Mouse (Mus musculus) telencephalon, adult 2 months (tissue): ENCODE data around the gene Fev.

Experiments
- DNase-seq: peaks from one replicate; pipeline ENCODE4 v3.0.0-alpha.2; 2011; ENCODE audit warnings: low read depth, low spot score

The Fev gene

DNA sequence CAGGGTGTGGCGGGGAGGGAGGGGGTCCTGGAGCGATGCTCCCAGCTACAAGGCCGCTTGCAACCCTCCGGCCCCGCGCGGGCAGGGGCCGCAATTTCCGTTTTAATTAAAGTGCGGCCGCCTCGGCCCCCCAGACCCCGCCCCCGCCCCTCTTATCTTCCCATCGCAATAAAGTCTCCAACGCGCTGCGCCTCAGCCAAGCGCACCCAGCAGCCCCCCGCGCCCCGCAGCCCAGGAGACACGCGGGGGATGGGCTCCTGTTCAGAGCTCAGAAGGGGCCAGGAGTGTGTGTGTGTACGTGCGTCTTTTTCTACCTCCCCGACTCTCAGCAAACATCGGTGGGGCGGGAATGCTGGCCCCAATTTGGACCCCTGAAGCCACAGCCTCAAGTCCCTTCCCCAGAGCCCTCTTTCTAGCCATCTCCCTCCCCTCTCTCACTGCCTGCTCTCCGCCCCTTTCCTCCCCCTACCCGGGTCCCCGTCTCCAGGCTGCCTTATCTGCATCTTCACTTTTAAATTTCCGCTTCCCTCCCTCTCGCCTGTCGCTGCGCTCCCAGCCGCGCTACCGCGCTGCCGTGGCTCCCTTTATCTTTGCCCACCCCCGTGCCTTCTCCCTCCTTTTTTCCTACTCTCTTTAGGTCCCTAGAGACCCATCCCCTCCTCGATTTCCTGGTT, at the start of gene Fev:
Gene Fev (minus strand): TSS at position 51 of the 674 bp plus-strand sequence.
- no peak for DNase-seq

DNA sequence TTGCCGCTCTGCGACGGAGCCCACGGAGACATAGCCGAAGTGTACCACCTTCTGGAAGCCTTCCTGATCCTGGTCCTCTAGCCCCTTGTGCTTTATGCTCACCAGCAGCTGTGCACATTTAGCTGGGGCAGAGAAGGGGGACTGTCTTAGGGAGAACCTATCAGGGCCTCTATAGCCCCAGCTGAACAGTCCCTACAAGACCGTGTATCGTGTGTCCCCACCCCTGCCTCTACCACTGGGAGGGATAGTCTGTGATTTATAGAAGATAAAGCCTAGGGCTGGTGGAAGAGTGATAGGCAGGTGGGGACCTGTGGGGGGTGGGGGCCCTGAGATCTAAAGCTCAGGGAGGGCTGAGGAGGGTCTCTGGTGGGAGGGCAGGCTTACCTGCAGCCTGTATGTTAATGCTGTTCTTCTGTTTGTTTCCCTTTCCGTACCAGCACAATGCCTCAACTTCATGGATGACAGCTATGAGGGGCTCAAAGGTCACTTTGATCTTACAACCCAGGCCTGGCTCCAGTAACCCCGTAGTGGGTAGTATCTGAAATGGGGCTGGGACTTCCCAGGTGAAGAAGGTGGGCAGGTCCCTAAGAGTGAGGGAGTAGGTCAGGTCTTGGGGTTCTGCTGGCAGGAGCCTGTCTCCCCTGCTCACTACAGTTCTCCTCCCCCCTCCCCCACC, 42.5 kb upstream of the Fev start:
- no peak for DNase-seq

DNA sequence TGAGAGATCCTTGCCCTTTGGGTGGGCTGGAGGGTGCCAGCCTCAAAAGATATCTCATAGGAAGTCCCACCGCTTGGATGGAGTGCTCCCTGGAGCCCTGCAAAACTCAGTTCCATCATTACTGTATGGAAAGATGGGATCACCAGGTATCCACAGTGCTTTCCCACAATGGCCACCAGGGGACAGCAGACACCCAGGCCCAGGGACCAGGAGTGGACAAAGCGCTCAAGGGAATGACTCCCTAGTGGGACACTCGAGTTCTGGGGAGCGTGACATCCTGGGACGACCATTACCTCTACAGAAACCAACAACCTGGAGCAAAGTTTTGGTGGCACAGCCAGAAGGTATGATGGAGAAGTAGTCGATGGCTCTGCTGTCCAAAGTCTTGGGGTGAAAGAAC, 41.5 kb upstream of the Fev start:
- no peak for DNase-seq

DNA sequence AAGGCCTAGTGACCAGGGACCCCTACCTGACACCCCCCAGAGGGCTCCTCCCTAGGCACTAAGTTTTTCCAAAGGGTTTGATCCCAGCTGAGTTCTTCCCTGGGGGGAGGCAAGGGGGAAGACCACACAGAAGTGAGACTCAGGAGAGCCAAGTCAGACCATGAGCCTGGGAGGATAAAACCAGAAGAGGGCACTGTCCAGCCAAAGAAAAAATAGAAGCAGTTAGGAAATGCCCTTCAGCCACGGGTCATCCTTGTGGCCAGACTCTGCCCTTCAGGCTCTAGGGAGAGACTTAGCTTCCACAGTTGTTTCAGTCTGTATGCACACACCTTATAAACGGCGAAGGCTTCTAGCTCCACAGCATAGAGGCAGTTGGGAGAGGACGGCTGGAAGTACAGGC, 39.2 kb upstream of the Fev start:
- DNase-seq, result no peak

DNA sequence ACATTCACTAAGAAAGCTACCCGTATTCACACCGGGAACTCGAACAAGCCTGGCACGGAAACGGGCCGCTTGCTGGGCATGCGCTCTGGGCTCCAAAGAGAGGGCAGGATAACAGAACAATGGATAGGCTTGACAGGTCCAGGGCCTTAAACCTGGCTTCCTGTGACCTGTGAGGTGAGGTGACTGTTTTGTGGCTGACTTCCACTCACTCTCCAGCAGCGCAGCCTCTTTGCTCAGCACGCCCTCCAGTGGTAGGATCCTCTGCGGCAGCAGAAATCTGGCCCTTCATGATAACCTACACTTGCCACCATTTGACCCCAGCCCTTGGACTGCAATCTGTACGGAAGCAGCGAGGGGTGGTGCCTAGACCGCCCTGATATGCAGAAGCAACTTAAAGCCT, 30.5 kb upstream of the Fev start:
- no peak for DNase-seq

DNA sequence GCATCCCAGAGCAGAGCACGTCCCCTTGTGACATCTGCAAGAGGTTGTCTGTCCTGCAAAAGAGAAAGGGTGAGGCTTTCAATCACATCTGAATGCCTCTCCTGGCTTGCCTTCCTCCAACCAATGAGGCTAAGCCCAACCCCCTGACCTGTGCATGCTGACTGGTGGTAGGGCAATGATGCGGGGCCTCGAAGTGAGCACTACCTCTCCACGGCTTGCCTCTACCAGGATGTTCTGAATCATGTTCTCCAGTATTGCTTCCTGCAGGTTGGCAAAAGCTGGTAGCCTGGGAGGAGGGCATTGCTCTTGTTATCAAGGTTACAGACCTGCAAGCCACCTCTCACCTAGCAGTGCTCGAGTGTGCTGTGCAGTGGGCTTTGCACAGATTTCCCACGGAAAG, 17.0 kb upstream of the Fev start:
- no peak for DNase-seq

DNA sequence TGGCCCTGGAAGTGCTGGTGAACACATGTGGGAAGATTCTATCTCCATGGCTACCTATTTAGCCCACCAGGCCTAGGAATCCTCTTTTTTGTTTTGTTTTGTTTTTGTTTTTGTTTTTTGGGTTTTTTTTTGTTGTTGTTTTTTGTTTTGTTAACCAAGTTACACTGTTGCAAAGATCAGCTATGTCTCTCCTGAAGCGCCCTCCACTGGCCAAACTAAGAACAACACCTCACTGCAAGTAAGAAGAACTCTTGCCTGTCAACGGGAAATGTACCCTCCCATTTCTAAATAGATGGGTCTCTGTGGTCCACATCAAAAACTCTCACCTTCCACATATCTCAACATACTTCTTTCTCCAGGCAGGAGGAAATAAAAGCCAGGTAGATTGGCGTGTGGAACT, 16.5 kb upstream of the Fev start:
- peak; percentile 40 for DNase-seq

DNA sequence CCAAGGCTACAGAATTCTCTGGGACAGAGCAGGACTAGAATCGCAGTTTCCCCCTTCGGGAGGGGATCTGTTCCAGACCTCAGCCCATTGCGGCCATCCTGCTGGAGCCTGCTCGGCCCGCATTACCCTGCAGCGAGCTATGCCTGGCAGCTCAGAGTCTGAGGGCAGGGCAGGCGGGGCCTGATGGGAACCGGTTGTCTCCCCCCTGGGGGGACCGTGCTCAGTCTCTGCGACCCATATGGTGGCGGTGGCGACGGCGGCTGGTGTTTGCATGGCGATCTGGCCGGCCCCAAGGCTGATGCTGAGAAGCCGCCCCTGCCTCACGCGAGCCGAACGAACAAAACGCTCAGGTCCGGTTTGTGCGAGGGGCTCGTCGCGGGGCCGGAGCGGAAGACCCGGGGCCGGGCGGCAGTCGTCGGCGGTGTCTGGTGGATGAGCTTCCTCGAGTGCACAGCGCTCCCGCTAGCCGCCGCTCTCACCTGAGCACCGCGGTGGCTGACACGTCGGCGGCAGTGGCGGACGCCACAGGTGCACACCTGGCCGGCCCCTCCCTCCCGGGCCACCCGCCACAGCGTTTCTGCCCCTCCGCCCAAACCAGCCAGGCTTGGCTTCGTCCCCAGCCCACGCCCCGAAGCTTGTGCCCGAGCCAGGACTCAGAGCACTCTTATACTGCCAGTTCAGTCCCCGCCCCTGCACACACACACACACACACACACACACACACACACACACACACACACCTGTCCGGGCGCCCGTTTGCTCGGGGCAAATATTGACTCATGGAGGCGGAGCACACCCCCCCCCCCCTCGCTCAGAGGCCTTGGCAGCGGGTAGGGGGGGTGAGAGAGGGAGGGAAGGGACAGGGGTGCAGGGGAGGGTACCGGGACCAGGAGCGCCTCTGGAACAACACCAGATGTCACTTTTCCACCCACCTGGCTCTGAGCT, 15.4 kb upstream of the Fev start:
- no peak for DNase-seq

DNA sequence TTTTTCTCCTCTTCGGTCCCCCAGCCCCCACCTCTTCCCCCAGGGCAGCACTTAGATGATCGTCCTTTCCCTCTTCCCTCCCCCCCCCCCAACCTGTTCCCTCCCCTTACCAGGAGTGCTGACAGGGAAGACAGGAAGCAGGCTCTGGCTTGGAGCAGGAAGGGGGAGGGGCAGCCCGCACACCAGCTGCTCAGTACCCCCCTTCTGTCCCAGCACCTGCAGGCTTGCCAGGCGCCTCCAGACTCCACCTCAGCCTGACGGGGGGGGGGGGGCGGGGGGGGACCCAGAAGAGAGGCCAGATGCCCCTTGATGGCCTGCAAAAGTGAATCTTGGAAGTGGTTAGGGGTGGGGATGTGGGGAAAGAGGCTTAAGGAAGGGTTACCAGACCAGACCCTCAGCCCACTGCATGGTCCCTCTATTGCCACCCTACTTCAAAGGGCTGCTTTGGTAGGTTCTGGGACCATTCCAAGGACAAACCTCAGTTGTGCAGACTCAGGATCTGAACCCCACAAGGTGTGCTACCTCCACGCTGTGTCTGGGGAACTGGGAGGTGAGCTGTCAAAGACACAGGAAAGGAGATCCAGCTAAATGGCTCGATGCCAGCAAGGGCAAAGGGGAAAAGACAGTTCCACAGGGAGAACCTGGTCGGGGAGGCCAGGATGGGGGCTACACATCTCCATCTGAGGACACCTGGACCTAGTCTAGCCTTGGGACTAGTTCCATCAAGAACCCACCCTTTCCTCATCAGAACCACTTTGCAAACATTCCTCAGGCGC, 13.6 kb upstream of the Fev start:
- DNase-seq, result no peak

DNA sequence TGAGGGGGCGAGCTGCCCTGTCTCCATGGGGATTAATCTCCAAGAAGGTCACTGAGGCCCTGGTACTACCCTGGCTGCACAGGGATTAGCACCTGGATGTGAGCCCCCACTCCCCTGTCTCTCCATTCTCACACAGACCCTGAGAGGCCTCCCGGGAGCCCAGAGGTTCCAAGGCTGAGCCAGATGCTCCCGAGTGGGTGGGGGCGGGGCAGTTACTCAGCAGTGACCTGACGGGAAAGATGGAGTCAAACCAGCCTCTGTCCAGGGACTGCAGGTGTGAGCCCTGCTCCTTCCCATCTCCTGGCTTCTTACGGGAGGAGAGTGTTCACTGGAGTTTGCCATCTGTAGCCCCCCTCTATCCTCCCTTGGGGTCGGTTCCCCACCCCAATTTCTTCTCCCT, 12.8 kb upstream of the Fev start:
- no peak for DNase-seq

DNA sequence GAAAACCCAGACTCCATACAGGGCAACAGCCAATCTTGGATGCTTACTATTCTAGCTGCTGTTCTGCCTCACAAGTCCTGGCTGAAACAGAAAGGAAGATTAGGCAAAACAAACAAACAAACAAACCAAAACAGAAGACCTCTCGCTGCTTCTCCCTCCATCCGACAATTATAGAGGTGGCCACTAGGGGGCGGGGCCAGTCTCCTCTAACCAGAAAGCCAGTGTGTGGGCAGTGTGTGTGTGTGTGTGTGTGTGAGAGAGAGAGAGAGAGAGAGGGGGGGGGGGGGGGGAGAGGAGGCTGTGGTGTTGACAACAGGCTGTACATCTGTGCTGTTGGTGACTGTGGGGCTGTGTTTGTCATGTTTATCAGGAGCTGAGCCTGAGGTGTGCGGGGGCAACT, 9.7 kb upstream of the Fev start:
- peak; percentile 33 for DNase-seq

DNA sequence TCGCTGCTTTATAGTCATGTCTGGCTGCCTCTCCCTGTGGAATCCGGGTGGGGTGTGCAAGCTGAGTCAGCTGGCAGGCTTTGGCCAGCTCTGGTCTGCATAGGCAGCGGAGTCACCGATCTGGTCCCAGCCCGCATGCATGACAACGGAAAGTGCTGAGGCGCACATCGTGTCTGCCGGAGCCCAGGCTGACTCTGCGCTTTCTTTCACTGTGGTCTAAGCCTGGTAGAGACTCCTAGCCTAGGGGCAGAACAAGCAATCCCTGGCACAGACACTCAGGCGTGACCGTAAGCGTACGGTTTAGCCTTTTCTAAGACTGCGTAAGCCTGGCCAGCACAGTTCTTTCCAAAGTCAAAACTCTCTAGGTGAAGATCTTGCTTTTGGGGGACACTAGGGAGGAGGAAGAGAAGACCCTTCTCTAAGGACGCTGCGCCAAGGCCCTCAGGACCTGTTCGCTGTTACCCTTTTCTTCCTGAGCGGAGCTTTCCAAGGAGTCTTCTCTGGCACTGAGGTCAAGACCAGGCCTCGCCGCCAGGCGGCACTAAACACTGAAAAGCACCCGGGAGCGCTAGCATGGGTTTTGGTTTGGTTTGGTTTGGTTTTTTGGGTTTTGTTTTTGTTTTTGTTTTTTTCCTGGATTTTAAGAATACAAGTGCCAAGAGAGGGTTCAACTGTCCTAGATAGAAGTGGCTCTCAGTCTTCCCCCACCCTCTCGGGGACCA, 8.1 kb upstream of the Fev start, which contains the start of gene Cryba2:
Gene Cryba2 (minus strand): TSS at position 10 of the 722 bp plus-strand sequence.
- no peak for DNase-seq

DNA sequence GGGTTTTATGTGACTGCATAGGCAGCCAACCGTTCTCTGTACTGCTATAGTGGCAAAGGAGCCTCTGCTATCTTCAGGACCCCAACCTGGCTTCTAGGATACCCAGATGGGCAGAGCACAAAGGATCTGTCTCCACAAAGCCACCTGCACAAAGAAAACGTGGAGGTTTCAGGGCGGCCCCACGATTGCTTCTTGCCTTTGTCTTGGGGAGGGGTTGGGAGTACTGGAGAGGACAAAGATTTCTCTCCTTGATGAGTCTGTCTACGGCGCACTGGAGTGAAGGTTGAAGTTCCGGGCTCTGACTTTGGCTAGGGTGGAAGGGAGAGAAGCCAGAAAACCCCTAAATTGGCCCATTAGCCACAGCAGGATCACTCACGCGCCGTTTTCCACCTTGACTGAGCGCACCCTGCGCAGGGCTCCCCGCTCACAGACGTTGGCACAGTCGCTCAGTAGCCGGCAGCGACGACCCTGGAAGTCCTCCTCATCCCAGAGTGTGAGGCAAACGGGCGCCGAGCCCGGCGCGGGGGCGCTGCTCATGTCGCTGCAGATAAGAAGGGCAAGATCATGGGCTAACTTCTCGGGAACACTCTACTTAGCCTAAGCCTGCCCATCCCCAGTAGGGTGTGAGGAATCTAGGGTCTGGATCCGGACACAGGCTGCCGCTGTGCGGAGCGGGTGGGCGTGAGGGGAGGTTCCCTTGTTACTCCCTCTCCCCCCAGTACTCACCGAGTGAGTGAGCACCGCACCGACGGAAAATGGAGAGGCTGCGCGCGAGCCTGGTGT, 7.3 kb upstream of the Fev start:
- no peak for DNase-seq

DNA sequence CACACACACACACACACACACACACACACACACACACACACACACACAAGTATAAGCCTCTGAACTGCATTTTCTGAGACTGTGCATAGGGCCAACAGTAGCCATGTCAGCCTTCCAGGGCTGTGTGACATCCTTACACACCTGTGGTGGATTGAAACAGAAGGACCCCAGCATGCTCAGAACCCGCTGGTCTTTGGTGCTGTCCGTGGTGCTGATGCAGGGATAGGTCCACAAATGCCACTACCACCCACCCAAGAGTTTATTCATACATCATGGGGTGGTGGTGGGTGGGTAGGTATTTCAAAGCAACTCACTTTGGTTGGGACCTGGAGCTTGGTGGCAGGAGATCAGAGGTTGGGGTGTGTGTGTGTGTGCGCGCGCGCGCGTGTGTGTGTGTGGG, 6.3 kb upstream of the Fev start:
- DNase-seq, result no peak

DNA sequence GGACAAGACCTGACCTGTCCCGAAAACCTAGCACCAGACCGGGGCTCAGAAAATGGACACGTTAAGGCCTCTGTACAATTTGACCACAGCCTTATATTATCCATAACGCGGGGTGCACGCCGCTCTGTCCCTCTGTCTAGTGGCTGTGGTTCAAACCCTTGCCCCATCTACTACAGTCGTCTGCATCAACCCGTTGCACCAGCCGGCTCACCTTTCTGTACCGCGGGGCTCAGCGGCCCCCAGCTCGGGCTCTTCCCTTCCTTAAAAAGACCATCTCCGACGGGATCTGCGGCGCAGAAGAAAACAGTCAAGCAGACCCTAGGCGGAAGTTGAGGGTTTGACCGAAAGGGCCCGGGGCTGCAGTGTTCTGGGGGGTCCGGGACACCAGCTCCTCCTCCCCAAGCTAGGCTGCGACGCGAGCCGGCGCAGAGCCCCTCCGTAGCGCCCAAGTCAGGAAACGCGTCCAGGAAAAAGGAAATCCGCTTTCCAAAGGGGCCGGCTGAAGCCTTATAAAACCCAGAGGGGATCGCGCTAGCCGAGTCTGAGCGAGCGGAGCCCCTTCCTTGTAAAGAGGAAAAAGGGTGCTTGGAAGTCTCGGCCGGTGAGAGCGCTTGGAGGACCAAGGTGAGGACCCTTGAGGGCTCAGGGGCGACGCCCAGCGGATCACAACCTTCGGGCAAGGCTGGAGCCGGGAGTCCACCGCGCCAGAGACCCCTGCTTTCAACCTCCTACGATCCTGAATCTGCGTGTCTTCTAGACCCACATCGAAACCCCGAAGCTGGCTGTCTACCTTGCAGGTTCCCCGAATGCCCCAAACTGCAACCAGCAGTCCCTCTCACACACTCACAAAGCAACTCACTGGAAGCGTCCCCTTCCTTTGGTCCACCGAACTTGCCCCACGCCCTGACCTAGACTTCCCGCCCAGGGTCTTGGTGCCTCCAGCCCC, 750 bp downstream of the Fev start:
- no peak for DNase-seq

DNA sequence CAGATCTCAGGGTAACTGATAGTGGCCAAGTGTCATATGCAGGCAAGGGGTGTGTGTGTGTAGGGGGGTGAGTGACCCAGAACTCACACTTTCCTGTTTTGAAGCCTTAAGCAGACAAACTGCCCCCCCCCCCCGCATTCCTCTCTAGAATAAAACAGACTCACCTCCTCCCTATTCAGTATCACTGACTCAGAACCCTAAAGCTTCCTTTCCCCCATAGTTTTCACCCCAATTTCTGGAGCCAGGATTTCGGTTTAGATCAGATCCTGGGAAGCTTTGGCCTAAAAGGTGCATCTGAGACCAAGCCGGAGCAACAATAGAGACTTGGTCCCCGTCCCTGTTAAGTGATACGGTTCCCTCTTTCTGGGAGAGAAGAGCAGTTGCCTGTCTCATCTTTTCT, 1.8 kb downstream of the Fev start:
- no peak for DNase-seq

DNA sequence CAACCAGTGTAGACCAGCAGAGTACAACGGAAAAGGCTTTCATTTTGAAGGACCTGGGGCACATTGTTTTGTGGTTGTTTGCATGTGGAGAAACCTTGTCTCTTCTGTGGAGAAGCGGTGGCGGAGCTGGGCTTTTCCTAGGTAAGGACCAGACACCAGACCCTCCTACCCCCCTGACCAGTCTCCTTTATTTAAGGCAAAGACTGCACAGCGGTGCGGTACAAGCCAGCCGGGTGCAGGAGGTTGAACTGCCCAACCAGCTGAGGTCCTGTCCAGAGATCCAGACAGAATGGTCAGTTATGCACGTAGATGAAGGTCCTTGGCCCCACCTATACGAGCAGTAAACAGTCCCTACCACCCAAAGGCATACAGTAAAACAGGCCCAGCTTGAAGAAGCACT, 2.4 kb downstream of the Fev start:
- no peak for DNase-seq

DNA sequence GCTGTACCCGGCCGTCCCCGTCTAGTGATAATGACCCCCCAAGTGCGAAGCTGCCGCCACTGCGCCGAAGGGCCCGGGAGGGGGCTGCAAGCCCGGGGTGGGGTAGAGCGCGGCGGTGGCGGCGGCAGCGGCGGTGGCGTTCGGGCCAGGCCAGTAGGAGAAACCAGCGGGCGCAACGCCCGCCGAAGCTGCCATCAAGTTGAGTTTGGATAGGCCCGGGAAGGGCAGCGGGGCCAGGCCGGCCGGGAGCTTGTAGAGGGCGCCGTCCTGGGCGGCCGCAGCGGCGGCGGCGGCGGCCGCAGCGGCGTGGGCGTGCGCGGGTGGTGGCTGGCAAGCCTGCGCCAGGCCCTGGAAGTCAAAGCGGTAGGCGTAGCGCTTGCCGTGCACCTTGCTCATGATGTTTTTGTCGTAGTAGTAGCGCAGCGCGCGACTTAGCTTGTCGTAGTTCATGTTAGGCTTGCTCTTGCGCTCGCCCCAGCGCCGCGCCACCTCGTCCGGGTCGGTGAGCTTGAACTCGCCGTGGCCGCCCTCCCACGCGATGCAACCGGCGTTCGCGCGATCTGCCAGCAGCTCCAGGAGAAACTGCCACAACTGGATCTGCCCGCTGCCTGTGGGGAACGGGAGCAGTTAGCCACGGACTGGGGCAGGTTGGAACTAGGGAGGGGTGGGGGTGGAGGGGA, 3.0 kb downstream of the Fev start:
- no peak for DNase-seq
